Mouse (Mus musculus) layer of hippocampus, adult 9-10 months (tissue): ENCODE results near the gene Neurl2.
"Not testable (repeated sequence)": the region's sequence is repeated elsewhere in the genome, so short reads cannot be mapped to it uniquely, and the experiment has no call there.

ENCODE experiments used
- DNase-seq: peaks from one replicate; pipeline ENCODE4 v3.0.0; 2022; ENCODE audit warnings: low spot score

Gene Neurl2

GRCm38 (mm10) chr2:164815821-164816220 is 17.4 kb downstream of the Neurl2 start:
- no peak for DNase-seq

- DNase-seq = no peak
Measured at GRCm38 (mm10) chr2:164815348-164815747, 17.9 kb downstream of the Neurl2 start.

- DNase-seq = no peak
Measured at GRCm38 (mm10) chr2:164813557-164813956, 19.7 kb downstream of the Neurl2 start.

GRCm38 (mm10) chr2:164806614-164807013 is 26.6 kb downstream of the Neurl2 start:
- no peak for DNase-seq

GRCm38 (mm10) chr2:164805332-164805718 is 27.9 kb downstream of the Neurl2 start:
- DNase-seq = no peak

- peak; percentile 100 for DNase-seq
Measured at GRCm38 (mm10) chr2:164804533-164805331, 28.5 kb downstream of the Neurl2 start, which contains the start of the genes Acot8 and Zswim3. TSS of gene Acot8 (minus strand) at chr2:164804882. TSS of gene Zswim3 (plus strand) at chr2:164805098.

GRCm38 (mm10) chr2:164803921-164804313 is 29.3 kb downstream of the Neurl2 start:
- DNase-seq = no peak

GRCm38 (mm10) chr2:164803201-164803920 is 29.9 kb downstream of the Neurl2 start:
- no peak for DNase-seq

GRCm38 (mm10) chr2:164800252-164801004 is 32.8 kb downstream of the Neurl2 start:
- DNase-seq = no peak

- DNase-seq = not testable (repeated sequence)
Measured at GRCm38 (mm10) chr2:164798554-164798953, 34.7 kb downstream of the Neurl2 start.

- DNase-seq = no peak
Measured at GRCm38 (mm10) chr2:164795868-164796267, 37.4 kb downstream of the Neurl2 start.

GRCm38 (mm10) chr2:164794293-164794692 is 39.0 kb downstream of the Neurl2 start:
- peak; percentile 79 for DNase-seq

- no peak for DNase-seq
Measured at GRCm38 (mm10) chr2:164793772-164794171, 39.5 kb downstream of the Neurl2 start.

GRCm38 (mm10) chr2:164793236-164793635 is 40.0 kb downstream of the Neurl2 start:
- DNase-seq = no peak

- DNase-seq = no peak
Measured at GRCm38 (mm10) chr2:164792400-164793190, 40.7 kb downstream of the Neurl2 start.

- no peak for DNase-seq
Measured at GRCm38 (mm10) chr2:164791841-164792261, 41.4 kb downstream of the Neurl2 start.

GRCm38 (mm10) chr2:164790451-164790850 is 42.8 kb downstream of the Neurl2 start:
- DNase-seq = no peak

GRCm38 (mm10) chr2:164788411-164788810 is 44.8 kb downstream of the Neurl2 start:
- no peak for DNase-seq

- no peak for DNase-seq
Measured at GRCm38 (mm10) chr2:164787779-164788178, 45.5 kb downstream of the Neurl2 start.

GRCm38 (mm10) chr2:164787032-164787431 is 46.2 kb downstream of the Neurl2 start:
- DNase-seq = no peak

- DNase-seq = no peak
Measured at GRCm38 (mm10) chr2:164786388-164786885, 46.8 kb downstream of the Neurl2 start.
